Mouse (Mus musculus): ENCODE results near the gene Cdk5r1. TPM values are rescaled to one million over a fixed set of nuclear protein-coding genes. Genes with fewer than 3 reads are reported as not detected.

Cdk5r1 gene
- total and polyA plus RNA-seq, 3 experiments, result 2.8 to 23.3 (median 3.5) TPM

DNA sequence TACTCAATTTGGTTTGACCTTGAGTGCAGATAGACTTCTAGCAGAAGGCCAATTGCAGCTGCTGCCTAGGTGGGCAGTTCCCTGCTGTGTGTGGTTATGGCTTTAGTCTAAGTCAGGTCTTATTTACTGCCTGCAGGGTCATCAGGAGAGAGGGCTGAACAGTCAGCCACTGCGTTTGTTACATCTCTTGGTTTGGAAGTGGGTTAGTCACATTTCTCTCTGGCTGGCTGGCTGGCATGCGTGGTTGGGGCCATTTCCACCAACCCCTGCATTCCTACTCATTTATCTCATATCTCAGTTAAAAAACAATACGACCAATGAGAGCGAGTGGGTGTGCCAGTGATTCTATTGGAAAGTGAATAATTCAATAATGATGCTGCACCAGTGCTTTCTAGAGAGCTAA lies 22.7 kb downstream of the Cdk5r1 start:
- Histone ChIP-seq H3K36me3 (replicated peaks in 1 of 2; ENCODE audit: control insufficient read depth in 1 of 2, insufficient read depth in 1 of 2, low read length in 1 of 2) (no peaks in the 10 kb centered on the region), H3K9ac (ENCODE audit: insufficient read depth, low read depth) (no peak overlapping the region), H3K79me2 (replicated peaks; ENCODE audit: control insufficient read depth, extremely low read depth, insufficient read depth, poor library complexity, severe bottlenecking) (no peaks in the 10 kb centered on the region), H3K27ac (ENCODE audit: insufficient read depth, low read depth) (peak overlapping the region; percentile 72; the same call in 1 of the 2 replicates), H3K4me2 (ENCODE audit: insufficient read depth, low read depth, poor library complexity, severe bottlenecking) (no peak overlapping the region), H3K4me1 (ENCODE audit: control insufficient read depth in 1 of 2, insufficient read depth in 2 of 2) (peaks cover 57 to 88% of the 10 kb centered on the region in 2 experiments), H3K4me3 (replicated peaks in 1 of 3; ENCODE audit: low read depth in 2 of 3, low read length in 2 of 3, poor library complexity in 1 of 3) (no peak overlapping the region), H3K9me3 (replicated peaks; ENCODE audit: low read length) (no peaks in the 10 kb centered on the region), H3K27me3 (replicated peaks) (no peaks in the 10 kb centered on the region)
- TF ChIP-seq NRF1 (IDR thresholded peaks at IDR 0.05; ENCODE audit: low read depth, low read length) (no peak), BHLHE40 (IDR thresholded peaks at IDR 0.05; ENCODE audit: low read depth, low read length) (no peak), MAFK (IDR thresholded peaks at IDR 0.05; ENCODE audit: insufficient replicate concordance, low read length) (no peak), USF2 (conservative IDR thresholded peaks at IDR 0.05; ENCODE audit: low read depth, low read length) (no peak), NELFE (IDR thresholded peaks at IDR 0.05; ENCODE audit: low read depth, low read length) (no peak)
- no peak for DNase-seq (ENCODE audit: extremely low read depth)
- dilution Hi-C loops (cut with MboI; ENCODE audit: extremely low pct_ligation_motif_present, extremely low pct_unique_long_range_greater_than_20kb, low sequenced_read_pairs) (no loop called here), in situ Hi-C loops (cut with MboI; ENCODE audit: low pct_ligation_motif_present, low pct_unique_long_range_greater_than_20kb, low sequenced_read_pairs) (no loop called here)

DNA sequence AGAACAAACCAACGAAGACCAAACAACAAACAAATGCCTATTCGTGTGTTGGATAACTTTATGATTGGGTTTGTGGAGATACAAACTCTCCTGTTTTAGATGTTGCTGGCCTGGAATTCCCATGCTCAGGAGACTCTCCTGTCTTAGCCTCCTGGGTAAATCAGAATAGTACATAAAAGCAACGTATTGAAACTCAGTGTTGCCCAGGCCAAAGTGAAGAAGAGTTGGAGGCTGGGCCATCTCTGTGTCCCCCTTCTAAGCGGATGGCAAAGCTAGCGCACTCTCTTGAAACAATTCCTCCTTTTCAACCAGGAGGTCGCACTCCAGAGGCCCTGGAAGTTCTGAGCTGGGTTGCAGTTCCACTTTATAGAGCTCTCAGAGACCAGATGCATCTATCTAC lies 26.5 kb downstream of the Cdk5r1 start:
- Histone ChIP-seq H3K4me2 (ENCODE audit: insufficient read depth, low read depth, poor library complexity, severe bottlenecking) (no peak overlapping the region), H3K4me1 (ENCODE audit: control insufficient read depth in 1 of 2, insufficient read depth in 2 of 2) (peaks cover 59 to 87% of the 10 kb centered on the region in 2 experiments), H3K4me3 (replicated peaks in 1 of 3; ENCODE audit: low read depth in 2 of 3, low read length in 2 of 3, poor library complexity in 1 of 3) (no peak overlapping the region), H3K36me3 (replicated peaks in 1 of 2; ENCODE audit: control insufficient read depth in 1 of 2, insufficient read depth in 1 of 2, low read length in 1 of 2) (no peaks in the 10 kb centered on the region), H3K27ac (ENCODE audit: insufficient read depth, low read depth) (no peak overlapping the region), H3K27me3 (replicated peaks) (no peaks in the 10 kb centered on the region), H3K79me2 (replicated peaks; ENCODE audit: control insufficient read depth, extremely low read depth, insufficient read depth, poor library complexity, severe bottlenecking) (no peaks in the 10 kb centered on the region), H3K9me3 (replicated peaks; ENCODE audit: low read length) (peaks cover 5% of the 10 kb centered on the region), H3K9ac (ENCODE audit: insufficient read depth, low read depth) (no peak overlapping the region)
- no peak for DNase-seq (ENCODE audit: extremely low read depth)
- in situ Hi-C loops (cut with MboI; ENCODE audit: low pct_ligation_motif_present, low pct_unique_long_range_greater_than_20kb, low sequenced_read_pairs), result no loop called here
- TF ChIP-seq ELF1 (IDR thresholded peaks at IDR 0.05; ENCODE audit: low read depth, low read length) (no peak), NELFE (IDR thresholded peaks at IDR 0.05; ENCODE audit: low read depth, low read length) (no peak), MYC (IDR thresholded peaks at IDR 0.05; ENCODE audit: low read depth, low read length) (no peak), EP300 (IDR thresholded peaks at IDR 0.05; ENCODE audit: low read length) (no peak), IRF4 (IDR thresholded peaks at IDR 0.05; ENCODE audit: low read depth, low read length) (no peak), MAZ (IDR thresholded peaks at IDR 0.05; ENCODE audit: low read depth, low read length) (no peak), GABPA (IDR thresholded peaks at IDR 0.05; ENCODE audit: insufficient replicate concordance, low read depth, low read length) (no peak), ZC3H11A (IDR thresholded peaks at IDR 0.05; ENCODE audit: low read depth, low read length) (no peak), MEF2A (IDR thresholded peaks at IDR 0.05; ENCODE audit: borderline replicate concordance, low read depth, low read length) (no peak)
- dilution Hi-C loops (cut with MboI; ENCODE audit: extremely low pct_ligation_motif_present, extremely low pct_unique_long_range_greater_than_20kb, low sequenced_read_pairs), result no loop called here
